Mouse (Mus musculus) bone marrow, adult 2 months (tissue): ENCODE measurements at regions not wholly inside any gene's neighbourhood (a gene's known extent, or its start where the extent isn't known, plus 50 kb on each side); places are given as distances from the start of the nearest gene placed in this dataset.

ENCODE experiments used
- H3K27ac ChIP-seq: fragments of 200-500 bp; 2 replicates; pipeline ENCODE4 v1.5.1; 2012; ENCODE audit warnings: low read depth, mild to moderate bottlenecking, control low read depth, inconsistent platforms, low read length; ENCODE audit not compliant: control insufficient read depth, poor library complexity, insufficient read depth
- H3K4me1 ChIP-seq: fragments of 200-500 bp; 2 replicates; pipeline ENCODE4 v1.6.1; 2011; ENCODE audit warnings: low read length; ENCODE audit not compliant: control insufficient read depth, insufficient read depth
- H3K4me3 ChIP-seq: fragments of 200-500 bp; replicated peaks from 2 replicates; pipeline ENCODE3; 2011; ENCODE audit warnings: mild to moderate bottlenecking, low read depth, low read length, control low read depth; ENCODE audit not compliant: control insufficient read depth
- CTCF ChIP-seq: fragments of 200-500 bp; IDR thresholded peaks from 2 replicates; pipeline ENCODE4 v1.5.1; 2011; ENCODE audit warnings: low read length, control low read depth; ENCODE audit not compliant: control insufficient read depth, insufficient read depth
- POLR2A ChIP-seq: fragments of 200-500 bp; IDR thresholded peaks from 2 replicates; pipeline ENCODE4 v1.6.1; 2011; ENCODE audit warnings: low read depth, mild to moderate bottlenecking, control low read depth, low read length, borderline replicate concordance; ENCODE audit not compliant: control insufficient read depth
- WGBS: fragments of 180-500 bp; shearing (Covaris S2); methylation state at CpG from one replicate; pipeline ENCODE4 v1.1.7; 2018; 5-methylcytosine and 5-hydroxymethylcytosine counted together

GRCm38 (mm10) chr14:36155757-36156156, 61.0 kb downstream of the 4930474N05Rik start:
- H3K27ac ChIP-seq, result no peak overlapping the region
- no peak overlapping the region for H3K4me3 ChIP-seq
- H3K4me1 ChIP-seq, result no peaks in the 10 kb centered on the region
- TF ChIP-seq CTCF (no peak), POLR2A (no peak)

DNA sequence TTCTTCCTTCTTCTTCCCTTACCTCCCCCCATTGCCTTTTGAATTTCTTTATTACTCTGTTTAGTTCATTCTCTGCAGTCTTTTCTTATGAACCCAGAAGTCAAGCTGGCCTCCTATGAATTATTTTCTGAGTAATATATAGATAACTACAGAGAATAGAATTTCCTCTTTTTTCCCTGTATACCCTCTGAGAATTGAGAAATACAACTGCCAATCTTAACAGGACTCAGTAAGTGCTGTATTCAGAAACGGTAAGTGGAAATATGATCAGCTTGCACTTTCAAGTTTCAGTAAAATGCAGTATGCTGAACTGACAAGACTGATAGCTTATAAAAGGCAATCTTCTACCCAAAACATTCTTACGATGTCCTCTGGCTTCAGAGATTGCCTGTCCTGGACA, 61.5 kb downstream of the 4930474N05Rik start:
- WGBS, result 38% methylated on average over 2 of the region's 2 CpGs
- Histone ChIP-seq H3K4me1 (no peaks in the 10 kb centered on the region), H3K4me3 (no peak overlapping the region), H3K27ac (no peak overlapping the region)
- TF ChIP-seq POLR2A (no peak), CTCF (no peak)

DNA sequence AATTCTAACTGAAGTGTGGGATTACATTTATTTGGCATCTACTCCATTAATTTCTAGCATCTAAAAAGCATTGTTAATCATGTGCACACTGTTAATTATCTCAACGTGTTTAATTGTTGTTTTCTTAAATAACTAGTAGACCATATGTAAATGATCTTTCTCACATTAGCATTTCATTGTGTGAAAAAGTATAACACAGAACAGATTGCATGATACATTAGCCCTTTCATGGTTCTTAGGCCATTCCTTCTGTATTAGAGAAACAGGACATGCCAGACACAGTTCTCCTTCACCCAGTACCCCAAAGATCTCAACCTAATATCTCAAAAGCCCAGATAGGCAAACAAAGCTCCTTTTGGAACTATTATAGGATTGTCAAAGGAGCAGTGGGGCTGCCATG, 89.0 kb downstream of the 4930474N05Rik start:
- 56% methylated on average over 1 of the region's 1 CpGs for WGBS
- Histone ChIP-seq H3K27ac (no peak overlapping the region), H3K4me3 (no peak overlapping the region), H3K4me1 (no peaks in the 10 kb centered on the region)
- TF ChIP-seq CTCF (no peak), POLR2A (no peak)

GRCm38 (mm10) chr14:36196517-36196916, 101.8 kb downstream of the 4930474N05Rik start:
- whole genome bisulfite sequencing, result 73% methylated on average over 3 of the region's 3 CpGs
- TF ChIP-seq CTCF (no peak), POLR2A (no peak)
- no peaks in the 10 kb centered on the region for H3K4me1 ChIP-seq
- H3K4me3 ChIP-seq, result no peak overlapping the region
- no peak overlapping the region for H3K27ac ChIP-seq

DNA sequence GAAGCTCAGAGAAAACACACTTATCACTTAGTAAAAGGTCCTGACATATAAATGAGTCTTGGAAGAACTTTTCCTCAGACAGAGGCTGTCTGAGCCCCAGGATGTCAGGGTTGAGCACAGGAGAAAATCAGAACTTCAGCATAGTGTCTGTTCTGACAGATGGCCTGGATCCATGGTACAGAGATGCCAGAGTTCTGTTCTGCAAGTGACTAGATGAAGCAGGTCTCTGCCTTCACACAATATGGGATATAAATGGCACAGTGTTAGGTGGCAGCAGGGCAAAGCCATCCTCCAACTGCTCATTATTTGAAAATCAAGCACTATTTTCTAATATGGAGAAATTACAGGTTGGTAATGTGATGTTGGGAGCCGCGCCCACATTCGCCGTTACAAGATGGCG, 103.7 kb downstream of the 4930474N05Rik start:
- no peak overlapping the region for H3K27ac ChIP-seq
- WGBS, result 94% methylated on average over 5 of the region's 5 CpGs
- no peaks in the 10 kb centered on the region for H3K4me1 ChIP-seq
- TF ChIP-seq POLR2A (no peak), CTCF (no peak)
- no peak overlapping the region for H3K4me3 ChIP-seq

GRCm38 (mm10) chr14:36203855-36204254, 109.1 kb downstream of the 4930474N05Rik start:
- H3K4me1 ChIP-seq, result no peaks in the 10 kb centered on the region
- no peak overlapping the region for H3K27ac ChIP-seq
- TF ChIP-seq POLR2A (no peak), CTCF (no peak)
- 86% methylated on average over 1 of the region's 1 CpGs for WGBS
- no peak overlapping the region for H3K4me3 ChIP-seq

DNA sequence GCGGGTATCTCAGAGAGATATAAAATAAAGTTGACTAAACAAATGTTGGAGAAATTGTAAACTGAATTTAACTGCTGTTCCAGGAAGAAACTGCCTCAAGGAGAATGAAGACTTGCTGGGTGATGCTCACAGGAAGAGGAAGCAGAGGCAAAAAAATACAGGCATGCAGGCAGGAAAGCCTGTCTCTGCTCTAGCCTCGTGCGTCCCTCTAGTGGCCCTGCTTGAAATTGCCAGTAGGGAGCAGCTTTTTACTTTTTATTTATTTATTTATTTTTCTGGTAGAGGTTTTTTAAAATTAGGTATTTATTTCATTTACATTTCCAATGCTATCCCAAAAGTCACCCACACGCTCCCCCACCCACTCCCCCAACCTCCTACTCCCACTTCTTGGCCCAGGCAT, 118.1 kb downstream of the 4930474N05Rik start:
- no peak overlapping the region for H3K27ac ChIP-seq
- TF ChIP-seq CTCF (peak; percentile 36; the same call in 1 of the 2 replicates), POLR2A (no peak)
- H3K4me3 ChIP-seq, result no peak overlapping the region
- no peaks in the 10 kb centered on the region; the same call in 1 of the 2 replicates for H3K4me1 ChIP-seq
- WGBS, result 45% methylated on average over 4 of the region's 4 CpGs

GRCm38 (mm10) chr14:36245849-36246248, 151.1 kb downstream of the 4930474N05Rik start:
- Histone ChIP-seq H3K4me3 (no peak overlapping the region), H3K4me1 (no peaks in the 10 kb centered on the region), H3K27ac (no peak overlapping the region)
- TF ChIP-seq CTCF, result no peak
- TF ChIP-seq POLR2A, result no peak

- H3K4me3 ChIP-seq, result no peak overlapping the region
- WGBS, result 68% methylated on average over 2 of the region's 2 CpGs
- TF ChIP-seq CTCF, result no peak
- no peak for TF ChIP-seq POLR2A
- H3K4me1 ChIP-seq, result no peaks in the 10 kb centered on the region
- no peak overlapping the region for H3K27ac ChIP-seq
Observed at GRCm38 (mm10) chr14:36262126-36262525, 167.4 kb downstream of the 4930474N05Rik start.
